Mouse (Mus musculus) ES-Bruce4 (cell line): ENCODE measurements around the gene Ctbs. TPM values are rescaled to one million over a fixed set of nuclear protein-coding genes. Genes with fewer than 3 reads are reported as not detected.

Experiments
- H3K27ac ChIP-seq: 2 replicates; pipeline ENCODE4 v1.5.1; 2012; ENCODE audit warnings: low read length, inconsistent platforms; ENCODE audit not compliant: insufficient read depth
- H3K27me3 ChIP-seq: 2 replicates; pipeline ENCODE4 v1.6.1; 2012; ENCODE audit warnings: mild to moderate bottlenecking, low read length, inconsistent platforms; ENCODE audit not compliant: control insufficient read depth, poor library complexity, insufficient read depth, severe bottlenecking
- H3K36me3 ChIP-seq: 2 replicates; pipeline ENCODE4 v1.6.1; 2012; ENCODE audit warnings: inconsistent platforms, mild to moderate bottlenecking, low read length, moderate library complexity; ENCODE audit not compliant: control insufficient read depth, poor library complexity, insufficient read depth, severe bottlenecking
- H3K4me1 ChIP-seq: one replicate; pipeline ENCODE4 v1.8.1; 2011; ENCODE audit warnings: low read length; ENCODE audit not compliant: control insufficient read depth, insufficient read depth
- H3K4me3 ChIP-seq: 2 replicates; pipeline ENCODE4 v1.5.1; 2011; ENCODE audit warnings: low read depth, mild to moderate bottlenecking, low read length
- H3K9ac ChIP-seq: 2 replicates; pipeline ENCODE4 v1.6.1; 2012; ENCODE audit warnings: low read depth, mild to moderate bottlenecking, inconsistent platforms; ENCODE audit not compliant: poor library complexity, severe bottlenecking
- H3K9me3 ChIP-seq: replicated peaks from 2 replicates; pipeline ENCODE4 v1.6.1; 2012; ENCODE audit warnings: mild to moderate bottlenecking, low read length, inconsistent platforms; ENCODE audit not compliant: control insufficient read depth, poor library complexity, insufficient read depth, severe bottlenecking
- CTCF ChIP-seq: IDR thresholded peaks from one replicate; pipeline ENCODE4 v1.8.1; 2011; ENCODE audit warnings: low read depth, low read length
- EP300 ChIP-seq: IDR thresholded peaks from 2 replicates; pipeline ENCODE4 v1.6.1; 2011; ENCODE audit warnings: low read depth, low read length; ENCODE audit not compliant: insufficient read depth
- POLR2A ChIP-seq: IDR thresholded peaks from one replicate; pipeline ENCODE4 v1.8.1; 2011; ENCODE audit warnings: low read length; ENCODE audit not compliant: insufficient read depth
- polyA plus RNA-seq: library from polyadenylated mRNA; stranded (reverse); fragments of >200 nt; gene quantifications from 2 replicates; pipeline ENCODE4 v1.2.4, GENCODE M21; 2011; ENCODE audit warnings: low read depth; ENCODE audit not compliant: missing spikeins, insufficient read depth, insufficient read length

Gene Ctbs
- polyA plus RNA-seq, 1 experiment, result 15.1 TPM

DNA sequence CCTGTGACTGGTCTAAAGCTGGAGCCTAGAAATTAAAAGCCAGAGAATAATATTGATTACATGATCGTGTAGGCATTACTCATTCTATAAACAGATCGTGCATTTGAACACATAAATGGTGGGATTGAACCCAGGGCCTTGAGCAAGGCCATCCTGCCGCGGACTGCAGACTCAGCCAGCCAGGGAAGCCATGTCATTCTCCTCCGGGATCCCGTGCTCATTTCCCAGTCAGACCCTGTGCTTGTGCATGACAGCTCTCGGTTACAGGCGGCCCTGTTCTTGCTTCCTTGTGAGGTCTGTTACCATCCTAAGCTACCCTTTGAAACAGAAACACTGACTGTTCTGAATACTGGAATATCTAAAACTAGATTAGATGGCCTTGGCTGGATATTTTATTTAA is 14.9 kb upstream of the Ctbs start:
- Histone ChIP-seq H3K27ac (no peak overlapping the region), H3K4me3 (no peak overlapping the region), H3K27me3 (no peaks in the 10 kb centered on the region), H3K9ac (no peak overlapping the region), H3K9me3 (no peaks in the 10 kb centered on the region), H3K4me1 (no peaks in the 10 kb centered on the region), H3K36me3 (peaks cover 11% of the 10 kb centered on the region)
- TF ChIP-seq CTCF, result no peak
- no peak for TF ChIP-seq EP300
- TF ChIP-seq POLR2A, result no peak

DNA sequence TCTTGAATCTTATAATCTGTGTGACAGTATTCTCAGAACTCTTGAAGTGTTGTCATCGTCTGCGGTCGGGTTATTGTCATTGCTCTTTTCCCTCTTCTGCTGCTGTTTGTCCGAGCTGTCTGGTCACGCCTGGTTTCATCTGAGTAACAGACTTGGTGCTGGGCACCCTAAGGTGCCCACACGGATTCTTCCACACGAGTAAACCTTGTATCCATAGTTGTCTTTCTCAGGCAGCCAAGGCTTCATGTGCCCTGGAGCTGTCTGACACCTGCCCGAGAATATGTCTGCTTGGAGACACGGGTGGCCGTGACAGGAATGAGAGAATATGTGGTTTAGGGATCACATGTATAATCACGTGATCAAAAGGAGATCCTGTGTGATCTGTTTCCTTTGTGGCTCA is 14.1 kb upstream of the Ctbs start:
- no peak overlapping the region for H3K4me3 ChIP-seq
- no peak overlapping the region for H3K9ac ChIP-seq
- H3K27ac ChIP-seq, result no peak overlapping the region
- H3K36me3 ChIP-seq, result peaks cover 12% of the 10 kb centered on the region
- no peaks in the 10 kb centered on the region for H3K4me1 ChIP-seq
- no peaks in the 10 kb centered on the region for H3K27me3 ChIP-seq
- no peaks in the 10 kb centered on the region for H3K9me3 ChIP-seq
- no peak for TF ChIP-seq CTCF
- TF ChIP-seq EP300, result no peak
- no peak for TF ChIP-seq POLR2A

DNA sequence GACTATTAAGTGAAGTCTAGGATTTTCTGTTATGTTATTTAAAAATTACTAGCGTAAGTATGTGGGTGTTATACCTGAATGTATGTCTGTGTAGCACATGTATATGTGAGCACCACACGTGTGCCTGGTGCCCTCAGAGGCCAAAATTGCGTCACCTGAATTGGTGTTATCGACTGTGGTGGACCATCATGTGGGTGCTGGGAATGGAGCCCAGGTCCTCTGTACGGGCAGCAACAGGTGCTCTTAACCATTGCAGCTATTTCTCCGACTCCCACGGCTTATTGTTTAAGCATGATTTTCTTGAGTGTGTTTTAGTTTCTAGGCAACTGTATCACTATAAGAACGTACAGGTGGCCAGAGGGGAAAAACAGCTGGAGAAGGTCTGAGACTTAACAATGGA is 13.5 kb upstream of the Ctbs start:
- H3K27me3 ChIP-seq, result no peaks in the 10 kb centered on the region
- no peaks in the 10 kb centered on the region for H3K4me1 ChIP-seq
- H3K36me3 ChIP-seq, result peaks cover 7% of the 10 kb centered on the region
- no peaks in the 10 kb centered on the region for H3K9me3 ChIP-seq
- no peak overlapping the region for H3K27ac ChIP-seq
- no peak for TF ChIP-seq CTCF
- TF ChIP-seq EP300, result no peak
- TF ChIP-seq POLR2A, result no peak
- H3K9ac ChIP-seq, result no peak overlapping the region
- no peak overlapping the region for H3K4me3 ChIP-seq

DNA sequence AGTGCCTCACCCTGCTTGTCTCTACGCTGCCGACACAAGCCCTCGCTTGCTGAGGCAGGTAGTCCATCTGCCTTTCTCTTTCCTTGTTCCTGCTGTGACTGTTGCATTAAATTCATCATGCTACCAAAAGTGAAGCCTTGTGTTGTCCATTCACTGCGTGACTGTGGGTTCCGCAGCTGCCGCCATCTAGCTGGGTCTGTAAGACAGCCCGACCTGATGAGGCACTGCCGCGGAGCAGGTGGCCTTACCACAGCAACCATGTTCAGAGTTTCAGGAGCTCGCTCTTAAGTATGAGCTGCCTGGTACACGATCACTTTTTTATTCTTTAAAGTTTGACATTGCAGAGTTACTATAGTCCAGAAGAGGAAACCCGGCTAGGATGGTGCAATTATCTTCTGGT is 9.6 kb upstream of the Ctbs start:
- Histone ChIP-seq H3K4me3 (no peak overlapping the region), H3K9me3 (no peaks in the 10 kb centered on the region), H3K9ac (no peak overlapping the region), H3K27ac (no peak overlapping the region), H3K4me1 (no peaks in the 10 kb centered on the region), H3K27me3 (no peaks in the 10 kb centered on the region), H3K36me3 (peaks cover 2% of the 10 kb centered on the region)
- TF ChIP-seq POLR2A (no peak), EP300 (no peak)

DNA sequence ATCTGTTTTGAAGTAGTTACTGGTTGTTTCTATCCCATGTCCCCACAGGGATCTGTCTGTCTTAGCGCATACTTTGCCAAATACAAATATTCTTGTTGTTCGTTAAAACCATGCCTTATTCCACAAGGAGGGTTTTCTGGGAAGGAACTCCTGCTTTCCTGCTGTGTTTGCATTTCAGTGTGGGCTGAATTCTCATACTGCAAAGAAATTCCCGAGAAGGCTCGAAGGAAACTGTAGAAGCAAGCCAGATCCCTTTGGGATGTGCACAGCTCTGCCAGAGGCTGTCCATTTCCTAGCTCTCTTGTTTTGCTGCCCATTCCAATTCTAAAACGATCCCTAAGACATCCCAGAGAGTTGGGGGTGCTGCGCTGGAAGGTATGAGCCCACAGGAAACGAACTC is 9.2 kb upstream of the Ctbs start:
- Histone ChIP-seq H3K4me3 (no peak overlapping the region), H3K9ac (no peak overlapping the region), H3K27ac (no peak overlapping the region), H3K9me3 (no peaks in the 10 kb centered on the region), H3K27me3 (no peaks in the 10 kb centered on the region), H3K36me3 (peaks cover 2% of the 10 kb centered on the region), H3K4me1 (no peaks in the 10 kb centered on the region)
- TF ChIP-seq EP300, result no peak
- TF ChIP-seq POLR2A, result no peak
- no peak for TF ChIP-seq CTCF

DNA sequence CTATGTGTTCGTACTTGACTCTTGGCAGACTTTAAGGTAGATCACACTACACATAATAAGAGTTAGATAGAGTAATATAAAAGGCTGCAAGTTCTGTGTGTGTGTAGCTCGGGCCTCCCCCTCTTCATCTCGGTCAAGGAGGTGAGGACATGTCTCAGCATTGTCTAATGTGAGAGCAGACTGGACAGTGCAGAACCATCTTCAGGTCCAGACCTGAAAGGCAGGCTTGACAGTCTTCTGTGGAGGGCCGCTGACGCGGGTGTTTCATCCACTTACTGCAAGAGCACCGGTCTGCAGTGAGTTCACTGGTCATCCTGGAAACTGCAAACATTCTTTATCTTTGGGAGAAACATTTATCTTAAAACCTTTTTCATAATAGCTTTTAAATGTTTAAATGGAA is 7.1 kb upstream of the Ctbs start:
- Histone ChIP-seq H3K9ac (no peak overlapping the region), H3K36me3 (peaks cover 2% of the 10 kb centered on the region), H3K27me3 (no peaks in the 10 kb centered on the region), H3K4me3 (no peak overlapping the region), H3K27ac (no peak overlapping the region), H3K9me3 (no peaks in the 10 kb centered on the region), H3K4me1 (no peaks in the 10 kb centered on the region)
- TF ChIP-seq CTCF, result no peak
- TF ChIP-seq POLR2A, result no peak
- TF ChIP-seq EP300, result no peak

DNA sequence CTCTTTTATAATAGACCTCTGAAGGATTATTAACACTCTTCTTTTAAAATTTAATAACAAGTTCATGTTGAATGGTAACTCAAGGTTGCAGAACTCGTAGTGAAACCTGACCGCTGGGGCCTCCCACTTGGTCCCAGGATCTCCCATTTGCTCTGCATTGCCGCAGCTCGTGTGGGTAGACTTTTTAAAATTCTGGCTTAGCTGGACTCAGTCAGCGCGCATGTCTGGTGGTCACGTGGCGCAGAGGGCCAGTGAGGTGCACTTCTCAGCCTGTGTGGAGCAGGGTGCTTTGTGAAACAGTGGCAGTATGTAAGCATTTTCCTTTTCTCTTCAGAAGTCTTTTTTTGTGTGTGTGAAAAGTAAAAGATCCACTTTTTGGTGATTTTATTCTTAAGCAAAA is 6.7 kb upstream of the Ctbs start:
- no peaks in the 10 kb centered on the region for H3K9me3 ChIP-seq
- peaks cover 2% of the 10 kb centered on the region for H3K36me3 ChIP-seq
- H3K27me3 ChIP-seq, result no peaks in the 10 kb centered on the region
- H3K9ac ChIP-seq, result no peak overlapping the region
- no peak overlapping the region for H3K27ac ChIP-seq
- no peak for TF ChIP-seq EP300
- no peak for TF ChIP-seq POLR2A
- TF ChIP-seq CTCF, result no peak
- H3K4me1 ChIP-seq, result no peaks in the 10 kb centered on the region
- H3K4me3 ChIP-seq, result no peak overlapping the region
